Mouse (Mus musculus) mature B cell (primary cell): ENCODE results near the gene Prss46.

Experiments
- in situ Hi-C: fragments of 300-500 bp; cut with MboI; formaldehyde crosslinking; loops from 2 replicates; pipeline ENCODE4 v1.14.3; 2019

The Prss46 gene

GRCm38 (mm10) chr9:110896595-110896994 is 52.3 kb downstream of the Prss46 start:
- in situ Hi-C loops, result no loop called here

- in situ Hi-C loops, result no loop called here
These were observed 55.2 kb downstream of the Prss46 start for GRCm38 (mm10) chr9:110899451-110900008.

- in situ Hi-C loops, result no loop called here
These were observed 56.9 kb downstream of the Prss46 start for GRCm38 (mm10) chr9:110901204-110901603.

- in situ Hi-C loops, result no loop called here
These were observed 58.0 kb downstream of the Prss46 start for GRCm38 (mm10) chr9:110902271-110902670.
